Mouse (Mus musculus) heart, adult 11 months (tissue): ENCODE measurements at regions not wholly inside any gene's neighbourhood (a gene's known extent, or its start where the extent isn't known, plus 50 kb on each side); places are given as distances from the start of the nearest gene placed in this dataset.

Experiments
- DNase-seq: peaks from one replicate; pipeline ENCODE4 v3.0.0; 2022

DNA sequence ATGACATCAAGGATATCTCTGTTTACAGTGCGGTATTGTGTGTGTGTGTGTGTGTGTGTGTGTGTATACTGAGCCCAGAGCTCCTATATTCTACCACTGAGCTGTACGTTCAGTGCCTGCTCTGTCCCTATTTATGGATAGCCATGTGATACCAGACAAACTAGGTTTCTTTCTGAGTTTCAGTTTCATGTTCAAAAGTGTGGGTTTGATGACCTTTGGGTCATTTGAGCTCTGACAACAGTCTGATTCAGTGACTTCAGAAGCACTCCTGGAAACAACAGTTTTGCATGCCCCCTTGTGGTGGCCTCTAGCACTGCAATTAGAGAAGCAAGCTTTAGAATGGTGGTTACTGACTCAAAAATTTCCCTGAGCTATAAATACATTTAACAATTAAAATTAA lies 50.9 kb upstream of the Tent2 start:
- peak; percentile 94 for DNase-seq

DNA sequence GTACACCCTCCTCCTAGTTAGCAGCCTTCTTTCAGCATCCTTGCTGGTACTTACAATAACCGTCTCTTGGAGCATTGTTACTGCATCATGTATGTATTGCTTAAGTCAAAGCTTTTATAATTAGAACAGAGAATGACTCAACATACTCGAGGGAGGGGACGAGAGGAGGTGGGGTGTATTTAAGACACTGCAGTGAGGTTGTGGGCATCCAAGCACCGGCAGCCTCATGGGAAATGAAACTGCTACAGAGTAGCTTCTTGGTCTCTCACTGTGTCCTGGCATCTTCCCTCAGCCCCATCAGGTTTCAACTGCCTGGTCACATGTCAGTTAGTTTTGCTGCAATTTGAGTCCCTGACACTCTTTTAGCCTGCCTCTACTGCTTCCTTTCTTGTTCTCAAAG lies 50.7 kb upstream of the Homer1 start:
- DNase-seq, result peak; percentile 88
